Mouse (Mus musculus) forebrain, postnatal 0 days (tissue): ENCODE measurements around the gene Gm47283. TPM values are rescaled to one million over a fixed set of nuclear protein-coding genes. Genes with fewer than 3 reads are reported as not detected.
"Not testable (repeated sequence)": the region's sequence is repeated elsewhere in the genome, so short reads cannot be mapped to it uniquely, and the experiment has no call there.

Experiments
- ATAC-seq: fragments of 200-750 bp; cut with Nextera tagmentation; 2 replicates; pipeline ENCODE4 v1.8.0; 2017; ENCODE audit warnings: mild to moderate bottlenecking, moderate library complexity
- DNase-seq: peaks from one replicate; pipeline ENCODE4 v3.0.0-alpha.2; 2015
- H3K27ac ChIP-seq: fragments of 300-500 bp; sonication (generic); 2 replicates; pipeline ENCODE4 v1.5.1; 2014; ENCODE audit warnings: low read depth, mild to moderate bottlenecking, antibody characterized with exemption, low read length, moderate library complexity, mixed read lengths
- H3K27me3 ChIP-seq: fragments of 300-500 bp; sonication (generic); 2 replicates; pipeline ENCODE4 v1.6.1; 2014; ENCODE audit warnings: mild to moderate bottlenecking, low read length, mixed read lengths; ENCODE audit not compliant: insufficient read depth
- H3K36me3 ChIP-seq: fragments of 300-500 bp; sonication (generic); 2 replicates; pipeline ENCODE4 v1.6.1; 2014; ENCODE audit warnings: mild to moderate bottlenecking, moderate library complexity; ENCODE audit not compliant: insufficient read depth
- H3K4me1 ChIP-seq: fragments of 300-500 bp; sonication (generic); 2 replicates; pipeline ENCODE4 v1.6.1; 2014; ENCODE audit warnings: antibody characterized with exemption; ENCODE audit not compliant: insufficient read depth
- H3K4me2 ChIP-seq: fragments of 300-500 bp; sonication (generic); 2 replicates; pipeline ENCODE4 v1.6.1; 2014; ENCODE audit warnings: low read depth, mild to moderate bottlenecking, moderate library complexity
- H3K4me3 ChIP-seq: fragments of 300-500 bp; sonication (generic); 2 replicates; pipeline ENCODE4 v1.5.1; 2014; ENCODE audit warnings: low read depth, low read length, mixed read lengths
- H3K9ac ChIP-seq: fragments of 300-500 bp; sonication (generic); 2 replicates; pipeline ENCODE4 v1.6.1; 2014; ENCODE audit warnings: mild to moderate bottlenecking
- H3K9me3 ChIP-seq: fragments of 300-500 bp; sonication (generic); 2 replicates; pipeline ENCODE4 v1.6.1; 2016; ENCODE audit warnings: low read length
- CTCF ChIP-seq: sonication (generic); IDR thresholded peaks from 2 replicates; pipeline ENCODE4 v1.5.1; 2016; ENCODE audit warnings: antibody characterized with exemption, control low read depth, low read depth
- WGBS: fragments of 180-500 bp; shearing (Covaris S2); extraction: QIAGEN DNeasy Blood & Tissue Kit; methylation state at CpG from one replicate; pipeline ENCODE4 v1.1.7; 2014; 5-methylcytosine and 5-hydroxymethylcytosine counted together
- polyA plus RNA-seq: library from polyadenylated mRNA; unstranded; fragments of >200 nt; fragmentation: Nextera tagmentation; extraction: Ambion mirVana; gene quantifications from 2 replicates; pipeline ENCODE4 v1.2.1, GENCODE M21; 2015
- total RNA-seq: library from RNA; depleted of rRNA; stranded (reverse); fragments of >200 nt; gene quantifications from 2 replicates; pipeline ENCODE4 v1.2.3, GENCODE M21; 2014; rRNA removed

The Gm47283 gene
- not detected in 2 replicates for total RNA-seq
- not detected in 2 replicates for polyA plus RNA-seq

GRCm38 (mm10) chrY:90784438-90784837 lies at the start of gene Gm47283:
TSS of gene Gm47283 (plus strand) at chrY:90784738.
- DNase-seq, H3K36me3 ChIP-seq, ATAC-seq, H3K4me3 ChIP-seq, H3K27me3 ChIP-seq, H3K4me1 ChIP-seq, H3K9ac ChIP-seq, H3K9me3 ChIP-seq, H3K27ac ChIP-seq, H3K4me2 ChIP-seq: not testable (repeated sequence)
- no CpG with 5 or more reads among the region's 48 CpGs for WGBS

- not testable (repeated sequence) for H3K27me3 ChIP-seq, H3K27ac ChIP-seq, H3K4me2 ChIP-seq, ATAC-seq, H3K4me3 ChIP-seq, DNase-seq, H3K4me1 ChIP-seq, H3K9ac ChIP-seq
- 89% methylated on average over 1 of the region's 5 CpGs for WGBS
- Histone ChIP-seq H3K9me3 (peaks cover 30% of the 10 kb centered on the region), H3K36me3 (peaks cover 29% of the 10 kb centered on the region)
Measured at GRCm38 (mm10) chrY:90735181-90735895, 49.2 kb upstream of the Gm47283 start.

GRCm38 (mm10) chrY:90736217-90737000 lies 48.1 kb upstream of the Gm47283 start:
- not testable (repeated sequence) for H3K4me2 ChIP-seq, DNase-seq, H3K4me3 ChIP-seq, H3K4me1 ChIP-seq, ATAC-seq, H3K27me3 ChIP-seq, H3K9ac ChIP-seq, H3K27ac ChIP-seq
- 88% methylated on average over 4 of the region's 9 CpGs for WGBS
- Histone ChIP-seq H3K36me3 (peaks cover 29% of the 10 kb centered on the region), H3K9me3 (peaks cover 39% of the 10 kb centered on the region)

GRCm38 (mm10) chrY:90737606-90738430 lies 46.7 kb upstream of the Gm47283 start:
- no peaks in the 10 kb centered on the region for H3K4me1 ChIP-seq
- H3K27ac ChIP-seq: no peak overlapping the region
- H3K36me3 ChIP-seq: peaks cover 33% of the 10 kb centered on the region
- peaks cover 45% of the 10 kb centered on the region for H3K9me3 ChIP-seq
- DNase-seq: no peak
- no peak for ATAC-seq
- H3K4me3 ChIP-seq: no peak overlapping the region
- no peaks in the 10 kb centered on the region for H3K27me3 ChIP-seq
- 92% methylated on average over 7 of the region's 7 CpGs for WGBS
- no peak overlapping the region for H3K4me2 ChIP-seq
- H3K9ac ChIP-seq: no peak overlapping the region
- no peak for TF ChIP-seq CTCF

GRCm38 (mm10) chrY:90738431-90738680 lies 46.2 kb upstream of the Gm47283 start:
- no peak for TF ChIP-seq CTCF
- 90% methylated on average over 1 of the region's 1 CpGs for WGBS

GRCm38 (mm10) chrY:90738841-90739530 lies 45.6 kb upstream of the Gm47283 start:
- not testable (repeated sequence) for H3K9ac ChIP-seq, H3K4me2 ChIP-seq, H3K4me1 ChIP-seq, H3K27me3 ChIP-seq, ATAC-seq, H3K4me3 ChIP-seq, H3K27ac ChIP-seq
- H3K36me3 ChIP-seq: peaks cover 33% of the 10 kb centered on the region
- DNase-seq: peak; percentile 20
- H3K9me3 ChIP-seq: peaks cover 45% of the 10 kb centered on the region
- 80% methylated on average over 28 of the region's 28 CpGs for WGBS

More at GRCm38 (mm10) chrY:90738431-90738680, 46.2 kb upstream of the Gm47283 start:
- no peaks in the 10 kb centered on the region for H3K27me3 ChIP-seq
- H3K4me2 ChIP-seq: no peak overlapping the region
- H3K36me3 ChIP-seq: peaks cover 33% of the 10 kb centered on the region
- DNase-seq (no peak), ATAC-seq (no peak)
- no peak overlapping the region for H3K27ac ChIP-seq
- no peaks in the 10 kb centered on the region for H3K4me1 ChIP-seq
- H3K9ac ChIP-seq: no peak overlapping the region
- H3K9me3 ChIP-seq: peaks cover 45% of the 10 kb centered on the region
- H3K4me3 ChIP-seq: no peak overlapping the region

- H3K9ac ChIP-seq, H3K27ac ChIP-seq, H3K4me2 ChIP-seq, ATAC-seq, H3K27me3 ChIP-seq, H3K4me1 ChIP-seq, H3K4me3 ChIP-seq: not testable (repeated sequence)
- 58% methylated on average over 11 of the region's 11 CpGs for WGBS
- peak; percentile 66 for DNase-seq
- H3K36me3 ChIP-seq: peaks cover 33% of the 10 kb centered on the region
- peaks cover 45% of the 10 kb centered on the region for H3K9me3 ChIP-seq
Measured at GRCm38 (mm10) chrY:90739531-90740012, 45.0 kb upstream of the Gm47283 start.
